Mouse (Mus musculus) right cerebral cortex, postnatal 14 days (tissue): ENCODE data around the gene Tmprss4.

ENCODE experiments used
- DNase-seq: peaks from one replicate; pipeline ENCODE4 v3.0.0; 2022

Tmprss4 gene

GRCm38 (mm10) chr9:45136442-45137169 is 67.3 kb downstream of the Tmprss4 start:
- DNase-seq: no peak

GRCm38 (mm10) chr9:45133484-45134310 is 70.2 kb downstream of the Tmprss4 start:
- peak; percentile 39 for DNase-seq

GRCm38 (mm10) chr9:45130119-45130518 is 73.8 kb downstream of the Tmprss4 start:
- DNase-seq: no peak

DNA sequence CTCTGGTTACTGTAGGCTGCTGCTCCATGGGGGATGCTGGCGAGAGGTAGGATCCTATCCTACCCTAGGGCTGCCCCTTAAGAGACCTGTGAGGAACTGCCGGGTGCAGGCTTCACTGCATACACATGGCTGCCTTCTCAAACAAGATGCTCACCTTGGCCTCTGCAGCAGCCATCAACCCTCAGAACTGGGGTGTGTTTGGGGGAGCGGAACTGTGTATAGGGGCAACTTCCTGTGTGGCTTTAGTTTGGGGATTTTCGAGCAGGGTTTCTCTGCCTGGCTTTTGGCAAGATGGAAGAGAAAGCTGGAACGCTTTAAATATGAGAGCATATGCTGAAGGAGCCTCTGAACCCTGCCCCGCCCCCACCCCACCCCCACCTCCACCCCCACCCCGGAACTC is 77.0 kb downstream of the Tmprss4 start:
- no peak for DNase-seq

- DNase-seq: no peak
Measured at GRCm38 (mm10) chr9:45125211-45125610, 78.7 kb downstream of the Tmprss4 start.
